Mouse (Mus musculus) right cerebral cortex, postnatal 36 days (tissue): ENCODE data around the gene Gucy1b2.
A peak's percentile ranks its signal among the peaks of the same experiment; 100 is the strongest.

ENCODE experiments used
- DNase-seq, 2 experiments: peaks; one replicate each; pipeline ENCODE4 v3.0.0; 2022; ENCODE audit warnings: low spot score in 2 of 2, mixed read lengths in 1 of 2

The Gucy1b2 gene

GRCm38 (mm10) chr14:62446385-62447213 is 9.5 kb downstream of the Gucy1b2 start:
- no peak for DNase-seq

GRCm38 (mm10) chr14:62443840-62444430 is 12.2 kb downstream of the Gucy1b2 start:
- no peak for DNase-seq

- no peak for DNase-seq
These were observed 13.1 kb downstream of the Gucy1b2 start for GRCm38 (mm10) chr14:62442971-62443370.

GRCm38 (mm10) chr14:62440036-62440435 is 16.1 kb downstream of the Gucy1b2 start:
- DNase-seq, result no peak

- DNase-seq, result no peak
These were observed 17.9 kb downstream of the Gucy1b2 start for GRCm38 (mm10) chr14:62438236-62438635.

- DNase-seq, result no peak
These were observed 18.3 kb downstream of the Gucy1b2 start for GRCm38 (mm10) chr14:62437806-62438205.

- DNase-seq, result no peak
These were observed 30.8 kb downstream of the Gucy1b2 start for GRCm38 (mm10) chr14:62425277-62425691.

- no peak for DNase-seq
These were observed 33.8 kb downstream of the Gucy1b2 start for GRCm38 (mm10) chr14:62422265-62422664.

- peak in 1 of 2 experiments; percentile 29 for DNase-seq
These were observed 38.6 kb downstream of the Gucy1b2 start for GRCm38 (mm10) chr14:62417501-62417900.

GRCm38 (mm10) chr14:62416742-62417134 is 39.4 kb downstream of the Gucy1b2 start:
- DNase-seq, result peak; percentile 9 to 18

GRCm38 (mm10) chr14:62416007-62416741 is 39.9 kb downstream of the Gucy1b2 start:
- DNase-seq, result peak in 1 of 2 experiments; percentile 7

- DNase-seq, result no peak
These were observed 60.7 kb downstream of the Gucy1b2 start for GRCm38 (mm10) chr14:62395346-62395745.

GRCm38 (mm10) chr14:62392754-62393153 is 63.3 kb downstream of the Gucy1b2 start:
- DNase-seq, result no peak

GRCm38 (mm10) chr14:62389729-62390536 is 66.2 kb downstream of the Gucy1b2 start:
- DNase-seq, result peak in 1 of 2 experiments; percentile 2

- peak; percentile 61 to 79 for DNase-seq
These were observed 66.9 kb downstream of the Gucy1b2 start for GRCm38 (mm10) chr14:62389064-62389728.

- DNase-seq, result no peak
These were observed 72.2 kb downstream of the Gucy1b2 start for GRCm38 (mm10) chr14:62383786-62384299.

- DNase-seq, result no peak
These were observed 73.0 kb downstream of the Gucy1b2 start for GRCm38 (mm10) chr14:62383109-62383508.

- DNase-seq, result no peak
These were observed 75.5 kb downstream of the Gucy1b2 start for GRCm38 (mm10) chr14:62380606-62381005.

- DNase-seq, result no peak
These were observed 76.7 kb downstream of the Gucy1b2 start for GRCm38 (mm10) chr14:62379391-62379790.

GRCm38 (mm10) chr14:62376115-62376514 is 80.0 kb downstream of the Gucy1b2 start:
- DNase-seq, result no peak

GRCm38 (mm10) chr14:62375694-62376093 is 80.4 kb downstream of the Gucy1b2 start:
- no peak for DNase-seq
